Mouse (Mus musculus): Measurements from ENCODE around the gene Fbxl16. TPM values are rescaled to one million over a fixed set of nuclear protein-coding genes. Genes with fewer than 3 reads are reported as not detected.

Fbxl16 gene
- total and polyA plus RNA-seq, 2 experiments from 2014 or later: 0.25 TPM; not detected in 1

DNA sequence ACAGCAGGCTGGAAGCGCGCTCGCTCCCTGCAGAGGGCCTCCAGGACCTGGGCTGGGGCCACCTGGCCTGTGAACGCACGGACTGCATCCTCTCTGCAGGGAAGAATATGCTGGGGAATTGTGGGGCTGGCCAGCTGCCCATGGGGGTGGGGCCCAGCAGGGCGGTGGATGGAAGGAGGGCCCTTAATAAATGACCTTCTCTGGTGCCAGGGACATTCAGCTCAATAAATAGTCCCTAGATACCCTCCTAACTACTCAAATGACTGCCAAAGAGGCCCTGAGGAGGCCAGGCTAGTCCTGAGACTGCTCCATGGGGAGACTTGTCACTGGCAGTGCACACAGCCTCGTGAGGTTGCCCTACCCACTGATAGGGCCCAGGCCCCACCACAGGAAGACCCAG lies 25.8 kb upstream of the Fbxl16 start:
- Histone ChIP-seq H3K4me2 (ENCODE audit: low read depth, low read length) (no peak overlapping the region), H3K27me3 (ENCODE audit: control insufficient read depth, insufficient read depth, low read length) (no peaks in the 10 kb centered on the region), H3K27ac (ENCODE audit: low read depth) (no peak overlapping the region), H3K4me3 (ENCODE audit: low read depth, low read length) (no peak overlapping the region), H3K4me1 (ENCODE audit: control insufficient read depth, insufficient read depth) (peaks cover 10% of the 10 kb centered on the region), H3K36me3 (replicated peaks; ENCODE audit: control insufficient read depth, insufficient read depth, low read length) (peaks cover 57% of the 10 kb centered on the region), H3K9ac (replicated peaks; ENCODE audit: low read depth, low read length) (no peak overlapping the region), H3K9me3 (replicated peaks; ENCODE audit: control insufficient read depth, low read length) (no peaks in the 10 kb centered on the region)
- TF ChIP-seq CTCF (IDR thresholded peaks at IDR 0.05; ENCODE audit: low read depth) (no peak), EP300 (IDR thresholded peaks at IDR 0.05; ENCODE audit: low read depth) (no peak)
- 46% methylated on average over 7 of the region's 7 CpGs for WGBS
- no peak for DNase-seq (ENCODE audit: low spot score)
- ATAC-seq (ENCODE audit: insufficient read depth, low read depth): peak; percentile 15; the same call in 1 of the 2 replicates

DNA sequence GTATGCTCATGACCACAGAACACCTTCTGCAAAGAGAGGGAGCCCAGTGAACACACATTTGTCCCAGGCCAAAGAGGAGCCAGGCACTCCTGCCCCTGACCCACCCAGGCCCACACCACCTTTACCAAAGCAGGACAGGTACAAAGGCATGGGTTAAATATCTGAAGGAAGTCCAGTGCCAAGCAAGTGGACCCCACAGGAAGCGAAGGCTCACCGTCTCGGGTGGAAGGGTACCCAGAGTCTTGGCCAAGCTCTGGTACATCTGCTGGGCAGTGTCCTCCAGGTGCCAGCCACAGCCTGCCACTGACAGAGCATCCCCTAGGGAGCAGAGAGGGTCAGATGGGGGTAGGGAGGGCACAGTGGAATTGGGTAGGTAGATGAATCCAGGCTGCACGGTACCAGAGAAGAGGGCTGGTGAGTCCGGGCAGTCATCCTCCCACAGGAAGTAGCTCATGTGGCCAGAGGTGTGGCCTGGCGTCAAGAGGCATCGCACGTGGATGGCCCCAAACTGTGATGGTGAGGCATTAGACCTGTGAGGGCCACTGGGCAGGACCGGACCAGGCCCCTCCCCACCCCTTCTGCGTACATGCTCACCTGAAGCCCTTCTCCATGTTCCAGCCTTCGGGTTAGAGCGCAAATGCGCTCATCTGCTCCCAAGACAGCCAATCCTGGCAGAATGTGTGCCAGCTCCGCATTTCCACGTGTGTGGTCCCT lies 24.9 kb upstream of the Fbxl16 start:
- WGBS: 83% methylated on average over 15 of the region's 15 CpGs
- Histone ChIP-seq H3K36me3 (replicated peaks; ENCODE audit: control insufficient read depth, insufficient read depth, low read length) (peaks cover 48% of the 10 kb centered on the region), H3K9me3 (replicated peaks; ENCODE audit: control insufficient read depth, low read length) (no peaks in the 10 kb centered on the region)

DNA sequence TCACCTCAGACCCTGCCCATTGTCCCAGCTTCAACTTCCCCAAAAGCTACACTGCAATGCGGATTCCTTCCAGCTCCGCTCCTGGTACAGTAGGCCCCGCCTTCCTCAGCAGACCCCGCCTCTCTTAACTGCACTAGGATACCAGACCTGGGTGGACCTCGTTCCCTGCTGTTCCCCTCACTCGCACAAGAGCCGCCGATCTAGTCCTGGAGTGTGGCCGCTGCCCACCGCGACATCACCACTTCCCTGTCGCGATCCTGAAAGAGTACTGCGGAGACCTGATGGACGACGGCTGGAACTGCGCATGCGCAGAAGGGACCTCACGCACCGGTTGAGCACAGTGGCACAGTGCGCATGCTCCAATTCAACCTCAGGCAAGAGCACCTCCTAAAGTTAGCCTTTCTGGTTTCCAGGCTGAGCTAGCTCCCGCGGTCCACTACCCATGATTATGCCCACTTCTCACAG lies 23.6 kb upstream of the Fbxl16 start, which contains the start of gene Haghl:
Haghl (minus strand) TSS at position 393 of the 465 bp plus-strand sequence.
- Histone ChIP-seq H3K4me1 (ENCODE audit: control insufficient read depth, insufficient read depth) (peaks cover 10% of the 10 kb centered on the region), H3K4me3 (ENCODE audit: low read depth, low read length) (peak within 1 kb of the TSS; percentile 71), H3K9me3 (replicated peaks; ENCODE audit: control insufficient read depth, low read length) (no peaks in the 10 kb centered on the region), H3K27ac (ENCODE audit: low read depth) (peak within 1 kb of the TSS; percentile 61; the same call in 1 of the 2 replicates), H3K36me3 (replicated peaks; ENCODE audit: control insufficient read depth, insufficient read depth, low read length) (peaks cover 42% of the 10 kb centered on the region), H3K27me3 (ENCODE audit: control insufficient read depth, insufficient read depth, low read length) (no peaks in the 10 kb centered on the region), H3K4me2 (ENCODE audit: low read depth, low read length) (peak within 1 kb of the TSS; percentile 84), H3K9ac (replicated peaks; ENCODE audit: low read depth, low read length) (peak within 1 kb of the TSS; percentile 55)
- DNase-seq (ENCODE audit: low spot score) (peak; percentile 95), ATAC-seq (ENCODE audit: insufficient read depth, low read depth) (peak; percentile 84)
- TF ChIP-seq CTCF (IDR thresholded peaks at IDR 0.05; ENCODE audit: low read depth): no peak
- no peak for TF ChIP-seq EP300 (IDR thresholded peaks at IDR 0.05; ENCODE audit: low read depth)
- under 1% methylated on average over 23 of the region's 23 CpGs for WGBS

More for the DNA sequence above, 24.9 kb upstream of the Fbxl16 start:
- TF ChIP-seq CTCF (IDR thresholded peaks at IDR 0.05; ENCODE audit: low read depth) (no peak), EP300 (IDR thresholded peaks at IDR 0.05; ENCODE audit: low read depth) (no peak)
- no peak overlapping the region for H3K27ac ChIP-seq (ENCODE audit: low read depth)
- H3K9ac ChIP-seq (replicated peaks; ENCODE audit: low read depth, low read length): peak overlapping the region; percentile 55; the same call in 1 of the 2 replicates
- H3K4me2 ChIP-seq (ENCODE audit: low read depth, low read length): peak overlapping the region; percentile 84; the same call in 1 of the 2 replicates
- no peak overlapping the region for H3K4me3 ChIP-seq (ENCODE audit: low read depth, low read length)
- peaks cover 10% of the 10 kb centered on the region for H3K4me1 ChIP-seq (ENCODE audit: control insufficient read depth, insufficient read depth)
- DNase-seq (ENCODE audit: low spot score) (no peak), ATAC-seq (ENCODE audit: insufficient read depth, low read depth) (no peak)
- no peaks in the 10 kb centered on the region for H3K27me3 ChIP-seq (ENCODE audit: control insufficient read depth, insufficient read depth, low read length)

DNA sequence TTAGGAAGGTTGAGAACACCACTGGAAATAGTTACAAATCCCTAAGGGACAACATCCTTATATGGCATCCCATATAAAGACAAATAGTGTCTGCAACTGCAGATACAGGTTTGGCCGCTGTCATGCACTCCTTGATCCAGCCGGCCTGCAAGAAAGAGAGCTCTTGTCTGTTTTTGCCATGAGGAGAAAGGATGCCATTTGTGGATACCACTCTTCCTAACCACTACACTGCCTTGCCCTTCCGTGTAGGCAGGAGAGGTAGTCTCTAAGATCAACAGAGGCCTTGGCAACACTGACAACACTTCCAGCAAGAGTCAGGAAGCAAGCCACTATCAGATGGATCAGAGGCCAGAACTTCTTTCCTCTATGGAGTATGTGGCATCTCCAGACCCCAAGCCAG lies 22.6 kb upstream of the Fbxl16 start, which contains the start of gene Ccdc78:
Ccdc78 (plus strand) TSS at position 301 of the 400 bp plus-strand sequence.
- TF ChIP-seq EP300 (IDR thresholded peaks at IDR 0.05; ENCODE audit: low read depth): no peak
- no peak for TF ChIP-seq CTCF (IDR thresholded peaks at IDR 0.05; ENCODE audit: low read depth)
- H3K9ac ChIP-seq (replicated peaks; ENCODE audit: low read depth, low read length): peak within 1 kb of the TSS; percentile 55; the same call in 1 of the 2 replicates
- DNase-seq (ENCODE audit: low spot score) (no peak), ATAC-seq (ENCODE audit: insufficient read depth, low read depth) (no peak)
- peak within 1 kb of the TSS; percentile 71 for H3K4me3 ChIP-seq (ENCODE audit: low read depth, low read length)
- no peaks in the 10 kb centered on the region for H3K27me3 ChIP-seq (ENCODE audit: control insufficient read depth, insufficient read depth, low read length)
- H3K36me3 ChIP-seq (replicated peaks; ENCODE audit: control insufficient read depth, insufficient read depth, low read length): peaks cover 35% of the 10 kb centered on the region
- no peaks in the 10 kb centered on the region for H3K9me3 ChIP-seq (replicated peaks; ENCODE audit: control insufficient read depth, low read length)
- WGBS: 71% methylated on average over 3 of the region's 3 CpGs
- peaks cover 10% of the 10 kb centered on the region for H3K4me1 ChIP-seq (ENCODE audit: control insufficient read depth, insufficient read depth)
- peak within 1 kb of the TSS; percentile 84 for H3K4me2 ChIP-seq (ENCODE audit: low read depth, low read length)
- peak within 1 kb of the TSS; percentile 61; the same call in 1 of the 2 replicates for H3K27ac ChIP-seq (ENCODE audit: low read depth)

DNA sequence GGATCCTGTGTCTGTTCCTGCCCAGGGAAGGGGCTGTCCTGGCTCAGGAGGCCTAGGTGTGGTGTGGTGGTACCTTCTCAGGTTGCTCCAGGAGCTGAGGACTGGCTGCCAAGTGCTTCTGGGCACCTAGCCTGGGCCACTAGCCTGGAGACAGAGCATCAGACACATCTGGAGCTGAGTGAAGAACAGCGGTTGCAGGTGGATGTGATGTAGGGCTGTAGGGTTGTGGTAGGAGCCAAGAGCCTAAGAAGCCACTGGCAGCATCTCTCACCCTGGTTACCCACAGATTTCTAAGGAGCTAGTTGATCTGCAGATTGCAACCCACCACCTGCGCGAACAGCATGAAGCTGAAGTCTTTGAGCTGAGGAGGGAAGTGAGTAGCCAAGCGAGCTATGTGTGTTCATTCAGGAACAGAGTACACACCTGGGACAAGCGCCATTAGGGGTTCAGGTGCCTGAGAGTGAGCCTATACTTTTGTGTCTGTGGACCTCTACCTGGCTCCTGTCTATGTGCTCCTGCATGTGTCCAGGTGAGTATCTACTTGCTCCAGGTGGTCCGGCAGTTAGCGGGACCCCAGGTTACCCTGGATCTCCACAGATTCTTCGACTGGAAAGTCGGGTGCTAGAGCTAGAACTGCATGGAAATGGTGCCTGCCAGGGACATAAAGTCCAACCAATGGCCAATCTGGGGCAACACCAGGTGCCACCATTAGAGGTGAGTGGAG lies 21.9 kb upstream of the Fbxl16 start:
- Histone ChIP-seq H3K27me3 (ENCODE audit: control insufficient read depth, insufficient read depth, low read length) (no peaks in the 10 kb centered on the region), H3K9me3 (replicated peaks; ENCODE audit: control insufficient read depth, low read length) (no peaks in the 10 kb centered on the region), H3K4me2 (ENCODE audit: low read depth, low read length) (no peak overlapping the region), H3K36me3 (replicated peaks; ENCODE audit: control insufficient read depth, insufficient read depth, low read length) (peaks cover 28% of the 10 kb centered on the region), H3K4me3 (ENCODE audit: low read depth, low read length) (no peak overlapping the region), H3K9ac (replicated peaks; ENCODE audit: low read depth, low read length) (no peak overlapping the region), H3K27ac (ENCODE audit: low read depth) (no peak overlapping the region), H3K4me1 (ENCODE audit: control insufficient read depth, insufficient read depth) (peaks cover 10% of the 10 kb centered on the region)
- ATAC-seq (ENCODE audit: insufficient read depth, low read depth) (no peak), DNase-seq (ENCODE audit: low spot score) (no peak)
- TF ChIP-seq EP300 (IDR thresholded peaks at IDR 0.05; ENCODE audit: low read depth) (no peak), CTCF (IDR thresholded peaks at IDR 0.05; ENCODE audit: low read depth) (no peak)
- WGBS: 89% methylated on average over 9 of the region's 9 CpGs
